Mouse (Mus musculus) intestine, embryonic 16.5 days (tissue): ENCODE measurements at regions not wholly inside any gene's neighbourhood (a gene's known extent, or its start where the extent isn't known, plus 50 kb on each side); places are given as distances from the start of the nearest gene placed in this dataset.
A peak's percentile ranks its signal among the peaks of the same experiment; 100 is the strongest.

Experiments used
- ATAC-seq: fragments of 200-750 bp; cut with Nextera tagmentation; 2 replicates; pipeline ENCODE4 v1.8.0; 2017; ENCODE audit warnings: moderate TSS enrichment, moderate library complexity
- H3K27ac ChIP-seq: fragments of 300-500 bp; sonication (generic); 2 replicates; pipeline ENCODE4 v1.5.1; 2014; ENCODE audit warnings: mild to moderate bottlenecking, low read length
- H3K27me3 ChIP-seq: fragments of 300-500 bp; sonication (generic); replicated peaks from 2 replicates; pipeline ENCODE4 v1.6.1; 2014; ENCODE audit warnings: low read length, control low read depth, mixed read lengths; ENCODE audit not compliant: control insufficient read depth, insufficient read depth
- H3K36me3 ChIP-seq: fragments of 300-500 bp; sonication (generic); 2 replicates; pipeline ENCODE4 v1.6.1; 2014; ENCODE audit warnings: low read length, control low read depth; ENCODE audit not compliant: control insufficient read depth, insufficient read depth
- H3K4me1 ChIP-seq: fragments of 300-500 bp; sonication (generic); 2 replicates; pipeline ENCODE4 v1.6.1; 2014; ENCODE audit warnings: low read length, control low read depth, mixed read lengths; ENCODE audit not compliant: control insufficient read depth, insufficient read depth
- H3K4me2 ChIP-seq: fragments of 300-500 bp; sonication (generic); 2 replicates; pipeline ENCODE4 v1.6.1; 2014; ENCODE audit warnings: low read depth, low read length, control low read depth
- H3K4me3 ChIP-seq: fragments of 300-500 bp; sonication (generic); 2 replicates; pipeline ENCODE4 v1.5.1; 2014; ENCODE audit warnings: mild to moderate bottlenecking, low read length
- H3K9ac ChIP-seq: fragments of 300-500 bp; sonication (generic); 2 replicates; pipeline ENCODE4 v1.6.1; 2014; ENCODE audit warnings: low read depth, low read length
- H3K9me3 ChIP-seq: fragments of 300-500 bp; sonication (generic); 2 replicates; pipeline ENCODE4 v1.6.1; 2016; ENCODE audit warnings: low read length, control low read depth; ENCODE audit not compliant: control insufficient read depth
- WGBS: fragments of 180-500 bp; shearing (Covaris S2); extraction: QIAGEN DNeasy Blood & Tissue Kit; methylation state at CpG from one replicate; pipeline ENCODE4 v1.1.7; 2014; 5-methylcytosine and 5-hydroxymethylcytosine counted together

DNA sequence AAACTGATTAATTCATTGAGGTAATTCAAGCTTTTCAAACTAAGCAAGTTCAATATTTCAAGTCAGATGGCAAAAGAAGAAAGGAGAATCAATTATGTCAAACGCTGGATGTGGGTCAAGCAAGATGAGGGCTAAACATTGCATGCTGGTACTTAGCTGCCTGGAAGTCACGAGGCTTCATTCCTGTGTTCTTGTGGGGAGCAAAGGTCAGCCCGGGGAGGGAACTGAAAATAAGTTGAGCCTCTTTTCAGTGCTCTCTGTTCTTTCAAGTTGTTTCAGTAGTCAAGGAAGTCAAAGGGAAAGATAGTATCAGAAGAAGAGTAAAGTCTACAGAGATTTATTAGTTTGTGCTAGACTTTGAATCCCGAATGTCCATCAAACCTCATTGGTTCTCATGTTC lies 122.9 kb upstream of the Fat1 start:
- Histone ChIP-seq H3K4me2 (no peak overlapping the region), H3K36me3 (no peaks in the 10 kb centered on the region), H3K4me1 (no peaks in the 10 kb centered on the region), H3K27me3 (no peaks in the 10 kb centered on the region), H3K27ac (no peak overlapping the region), H3K9ac (no peak overlapping the region), H3K9me3 (no peaks in the 10 kb centered on the region), H3K4me3 (no peak overlapping the region)
- peak; percentile 79 for ATAC-seq
- 60% methylated on average over 4 of the region's 4 CpGs for WGBS

DNA sequence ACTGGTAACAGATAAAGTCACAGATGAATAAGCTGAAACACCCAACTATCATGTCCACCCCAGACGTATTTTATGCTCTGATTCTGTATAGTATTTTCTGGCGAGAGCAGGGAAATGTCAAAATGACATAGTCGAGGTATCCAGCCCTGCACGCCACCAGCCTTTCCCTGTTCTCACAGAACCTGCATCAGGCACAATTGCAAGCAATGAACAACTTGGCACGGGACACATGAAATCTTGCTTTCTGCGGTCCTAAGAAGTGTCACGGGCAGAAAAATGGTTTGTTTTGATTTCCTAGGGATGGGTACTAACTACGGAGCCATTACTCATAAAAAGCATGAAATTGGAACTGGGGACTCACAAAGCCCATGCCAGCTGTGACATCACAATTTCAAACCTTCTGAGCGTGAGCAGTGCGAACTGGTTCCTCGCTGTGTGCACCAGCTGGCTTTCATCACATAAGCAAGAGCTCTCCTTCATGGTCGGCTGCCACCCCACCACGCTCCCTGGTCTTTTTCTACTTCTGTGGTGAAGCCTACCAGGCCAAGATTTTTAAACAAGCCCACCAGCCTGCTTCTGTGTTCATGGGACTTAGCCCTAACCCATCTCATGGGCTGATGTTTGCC lies 117.6 kb upstream of the Fat1 start:
- 0 out of 2 replicates have a peak, but pooled peaks cover 3% of the 10 kb centered on the region for H3K4me1 ChIP-seq
- no peak for ATAC-seq
- no peaks in the 10 kb centered on the region for H3K9me3 ChIP-seq
- no peak overlapping the region for H3K27ac ChIP-seq
- 53% methylated on average over 13 of the region's 13 CpGs for WGBS
- H3K36me3 ChIP-seq, result no peaks in the 10 kb centered on the region
- no peaks in the 10 kb centered on the region for H3K27me3 ChIP-seq
- no peak overlapping the region for H3K4me2 ChIP-seq
- no peak overlapping the region for H3K4me3 ChIP-seq
- H3K9ac ChIP-seq, result no peak overlapping the region

DNA sequence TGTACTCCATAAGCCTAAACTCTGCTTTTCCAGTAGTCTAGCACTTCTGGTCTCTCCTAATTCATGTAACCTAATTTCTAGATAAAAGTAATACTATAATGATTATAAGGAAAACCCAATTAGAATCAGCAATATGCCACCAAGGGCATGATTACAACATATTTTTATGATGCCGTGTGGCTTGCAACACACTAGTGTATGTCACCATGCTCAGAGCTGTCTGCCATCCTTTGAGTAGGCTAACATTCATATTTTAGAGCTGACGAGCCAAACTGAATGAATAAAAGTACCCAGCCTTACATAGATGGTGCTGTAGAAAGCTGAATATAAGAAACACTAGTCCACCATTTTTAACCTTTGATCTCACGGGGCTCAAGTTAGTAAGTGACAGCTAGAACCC lies 116.0 kb upstream of the Fat1 start:
- no peak overlapping the region for H3K4me3 ChIP-seq
- H3K9me3 ChIP-seq, result peaks cover 8% of the 10 kb centered on the region
- H3K27me3 ChIP-seq, result no peaks in the 10 kb centered on the region
- H3K36me3 ChIP-seq, result no peaks in the 10 kb centered on the region
- no peak overlapping the region for H3K4me2 ChIP-seq
- 87% methylated on average over 3 of the region's 3 CpGs for WGBS
- H3K27ac ChIP-seq, result no peak overlapping the region
- 0 out of 2 replicates have a peak, but pooled peaks cover 3% of the 10 kb centered on the region for H3K4me1 ChIP-seq
- ATAC-seq, result peak; percentile 61; the same call in 1 of the 2 replicates
- H3K9ac ChIP-seq, result no peak overlapping the region

DNA sequence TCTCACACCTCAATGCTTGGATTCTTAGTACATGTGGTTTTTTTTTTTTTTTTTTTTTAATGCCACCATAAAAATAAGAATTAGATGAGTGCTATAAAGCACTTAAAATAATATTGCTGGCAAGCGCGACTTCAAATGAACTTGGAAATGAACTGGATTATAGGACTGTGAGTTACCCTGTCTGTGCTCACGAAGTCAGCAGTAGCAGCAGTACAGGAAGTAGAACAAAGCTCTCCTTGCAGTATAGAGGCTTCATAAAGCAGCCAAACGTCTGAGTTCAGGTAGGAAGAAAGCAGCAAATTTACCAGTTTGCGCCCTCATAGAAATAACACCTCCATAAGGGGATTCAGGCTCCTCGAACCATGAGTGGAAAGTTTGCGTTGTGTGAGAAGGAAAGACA lies 115.6 kb upstream of the Fat1 start:
- H3K4me1 ChIP-seq, result 0 out of 2 replicates have a peak, but pooled peaks cover 3% of the 10 kb centered on the region
- 0 out of 2 replicates have a peak, but pooled peaks have one; percentile 24 for ATAC-seq
- 83% methylated on average over 7 of the region's 7 CpGs for WGBS

DNA sequence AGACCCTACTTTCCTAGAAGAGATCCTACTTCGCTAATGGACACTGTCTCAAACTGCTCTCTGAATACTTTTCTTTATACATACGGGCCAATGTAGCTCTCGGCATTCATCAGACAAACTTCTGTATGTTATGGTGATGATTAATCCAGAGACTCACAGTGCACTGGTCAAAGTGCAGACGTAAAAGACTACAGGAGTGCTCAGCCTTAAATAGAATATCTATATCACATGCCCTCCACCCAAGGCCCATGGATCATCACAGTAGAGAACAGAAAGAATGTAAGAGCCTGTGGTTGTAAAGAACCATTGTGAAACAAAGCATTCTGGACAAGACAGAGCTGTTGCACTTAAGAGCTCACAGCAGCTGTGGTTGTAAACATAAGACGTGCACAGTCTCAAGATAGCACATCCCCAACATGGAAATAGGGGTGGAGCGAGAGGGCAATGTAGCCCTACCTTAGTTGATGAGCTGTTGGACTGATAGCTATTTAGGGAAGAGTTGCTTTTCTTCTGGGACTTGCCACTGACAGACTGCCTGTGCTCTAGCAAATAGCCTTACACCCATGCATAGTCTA lies 110.0 kb upstream of the Fat1 start:
- ATAC-seq, result peak; percentile 94
- Histone ChIP-seq H3K4me1 (no peaks in the 10 kb centered on the region), H3K36me3 (no peaks in the 10 kb centered on the region), H3K27me3 (no peaks in the 10 kb centered on the region), H3K4me2 (peak overlapping the region; percentile 3; the same call in 1 of the 2 replicates), H3K9me3 (peaks cover 8% of the 10 kb centered on the region), H3K27ac (peak overlapping the region; percentile 29; the same call in 1 of the 2 replicates), H3K9ac (no peak overlapping the region), H3K4me3 (no peak overlapping the region)
- WGBS, result 49% methylated on average over 6 of the region's 6 CpGs

More for the DNA sequence above, 115.6 kb upstream of the Fat1 start:
- Histone ChIP-seq H3K9me3 (peaks cover 8% of the 10 kb centered on the region), H3K4me2 (no peak overlapping the region), H3K36me3 (no peaks in the 10 kb centered on the region), H3K4me3 (no peak overlapping the region), H3K27me3 (no peaks in the 10 kb centered on the region), H3K27ac (no peak overlapping the region), H3K9ac (no peak overlapping the region)

DNA sequence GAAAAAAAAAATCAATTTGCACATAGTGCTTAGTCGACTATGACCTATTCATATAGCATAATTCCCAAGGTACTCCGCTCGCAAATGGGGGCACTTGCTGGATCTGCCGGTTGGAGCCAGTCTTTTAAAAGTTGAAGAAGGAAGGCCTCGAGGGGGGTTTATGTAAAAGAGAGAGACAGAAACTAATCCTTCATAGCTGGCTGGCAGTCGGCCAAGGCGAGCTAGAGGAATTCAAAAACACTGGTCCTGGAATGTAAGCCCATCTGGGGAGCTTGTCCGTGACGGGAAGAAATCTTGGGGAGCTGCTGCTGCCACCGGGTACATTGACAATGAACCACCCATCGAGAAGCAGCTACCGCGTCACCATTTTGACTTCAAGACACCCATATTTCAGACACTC lies 108.3 kb upstream of the Fat1 start:
- Histone ChIP-seq H3K4me2 (peak overlapping the region; percentile 18; the same call in 1 of the 2 replicates), H3K4me1 (no peaks in the 10 kb centered on the region), H3K9ac (no peak overlapping the region), H3K27ac (peak overlapping the region; percentile 34; the same call in 1 of the 2 replicates), H3K27me3 (no peaks in the 10 kb centered on the region), H3K9me3 (peaks cover 8% of the 10 kb centered on the region), H3K36me3 (no peaks in the 10 kb centered on the region), H3K4me3 (no peak overlapping the region)
- WGBS, result 32% methylated on average over 13 of the region's 13 CpGs
- ATAC-seq, result no peak; the same call in 1 of the 2 replicates

DNA sequence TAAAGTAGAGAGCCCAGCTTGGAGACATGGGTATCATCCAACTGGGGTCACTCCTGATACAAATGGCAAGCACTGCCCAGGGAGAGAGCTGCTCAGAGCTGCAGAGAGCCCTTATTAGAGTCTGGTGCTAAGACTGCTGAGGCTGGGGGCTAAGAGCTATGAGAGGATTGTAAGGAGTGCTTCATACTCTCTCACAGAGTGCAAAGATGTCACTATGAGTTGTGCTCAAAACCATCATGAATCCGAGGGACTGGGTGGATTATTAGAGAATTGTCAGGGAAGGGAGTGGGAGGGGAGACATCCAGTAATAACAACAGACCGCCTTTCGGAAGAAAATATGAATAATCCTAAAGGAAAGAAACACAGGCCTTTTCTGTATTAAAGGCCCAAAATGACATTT lies 107.2 kb upstream of the Fat1 start:
- no peak overlapping the region for H3K27ac ChIP-seq
- 80% methylated on average over 3 of the region's 3 CpGs for WGBS
- H3K36me3 ChIP-seq, result no peaks in the 10 kb centered on the region
- no peaks in the 10 kb centered on the region for H3K27me3 ChIP-seq
- ATAC-seq, result no peak
- H3K4me3 ChIP-seq, result no peak overlapping the region
- no peaks in the 10 kb centered on the region for H3K4me1 ChIP-seq
- no peak overlapping the region for H3K4me2 ChIP-seq
- H3K9ac ChIP-seq, result no peak overlapping the region
- peaks cover 7% of the 10 kb centered on the region for H3K9me3 ChIP-seq

DNA sequence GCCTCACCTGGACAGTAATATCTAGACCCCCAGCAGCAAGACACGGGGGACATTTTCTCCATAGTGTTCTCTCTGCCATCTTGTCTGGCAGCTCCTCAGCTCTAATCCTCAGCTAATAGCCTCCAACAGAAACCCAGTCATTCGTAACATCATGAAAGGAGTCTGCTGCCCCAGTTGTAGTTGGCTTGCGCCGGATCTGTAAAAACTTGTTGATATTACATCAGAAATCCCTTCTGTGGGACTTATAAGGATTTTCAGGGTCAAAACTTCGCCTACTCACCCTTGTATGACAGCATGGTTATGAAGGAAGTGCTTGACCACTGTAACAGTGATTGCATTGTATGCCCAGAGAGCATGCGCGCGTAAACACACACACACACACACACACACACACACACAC lies 96.8 kb upstream of the Fat1 start:
- Histone ChIP-seq H3K36me3 (no peaks in the 10 kb centered on the region), H3K9me3 (no peaks in the 10 kb centered on the region), H3K27me3 (no peaks in the 10 kb centered on the region), H3K27ac (no peak overlapping the region), H3K9ac (no peak overlapping the region), H3K4me1 (no peaks in the 10 kb centered on the region), H3K4me2 (no peak overlapping the region), H3K4me3 (no peak overlapping the region)
- whole genome bisulfite sequencing, result 91% methylated on average over 8 of the region's 8 CpGs
- no peak for ATAC-seq

DNA sequence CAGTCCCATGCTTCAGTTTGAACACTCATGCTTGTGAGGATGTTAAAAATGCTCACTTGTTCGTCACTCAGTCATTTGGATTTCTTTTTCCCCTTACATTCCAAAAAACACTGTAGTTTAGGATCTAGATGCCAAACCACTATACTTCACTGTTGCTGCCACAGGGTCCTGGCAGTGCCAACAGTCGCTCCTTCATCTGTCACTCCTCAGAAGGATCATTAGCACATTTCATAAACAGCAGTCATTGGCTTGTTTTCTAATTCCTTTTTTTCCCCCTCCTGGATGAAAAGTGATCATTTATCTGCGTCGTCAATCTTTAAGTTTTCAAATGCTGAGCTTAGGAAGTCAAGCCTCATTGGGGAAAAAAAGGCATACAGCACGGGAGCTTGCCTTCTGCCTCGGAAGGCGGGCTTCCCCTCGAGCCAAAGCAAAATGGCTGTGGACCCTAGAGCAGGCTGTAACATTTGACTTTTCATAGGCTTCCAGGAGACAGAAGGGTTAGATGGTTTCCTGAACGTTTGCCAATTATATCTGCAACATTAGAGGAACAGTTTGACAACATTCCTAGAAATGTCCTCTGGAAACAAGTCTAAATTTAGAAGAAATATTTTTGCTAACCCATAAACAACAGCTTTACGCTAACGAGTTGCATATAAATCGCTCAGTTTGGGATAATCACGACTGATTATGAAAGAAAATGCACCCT lies 95.6 kb upstream of the Fat1 start:
- no peak for ATAC-seq
- Histone ChIP-seq H3K4me1 (no peaks in the 10 kb centered on the region), H3K27ac (no peak overlapping the region), H3K27me3 (no peaks in the 10 kb centered on the region), H3K4me3 (no peak overlapping the region), H3K36me3 (no peaks in the 10 kb centered on the region), H3K4me2 (no peak overlapping the region), H3K9me3 (no peaks in the 10 kb centered on the region; the same call in 1 of the 2 replicates), H3K9ac (no peak overlapping the region)
- 66% methylated on average over 13 of the region's 13 CpGs for WGBS
